Mouse (Mus musculus): ENCODE results near the gene Cxcl10.
"Not testable (repeated sequence)": the region's sequence is repeated elsewhere in the genome, so short reads cannot be mapped to it uniquely, and the experiment has no call there.

- not testable (repeated sequence) for TF ChIP-seq TAL1, GATA1 (IDR thresholded peaks at IDR 0.05; ENCODE audit: low read length)
These were observed 4.0 kb upstream of the Cxcl10 start for GRCm38 (mm10) chr5:92352716-92353115.

All from erythroblast, embryonic 14.5 days (primary cell).